Mouse (Mus musculus): ENCODE data around the gene D10Wsu102e.

- TF ChIP-seq CTCF (IDR thresholded peaks at IDR 0.05; ENCODE audit: control insufficient read depth, insufficient read depth, insufficient read length) (no peak), MAX (IDR thresholded peaks at IDR 0.05) (peak; percentile 49)
These were observed 173.9 kb downstream of the D10Wsu102e start, which contains the start of gene Aldh1l2 for GRCm38 (mm10) chr10:83533910-83534283.

All from C2C12 (cell line).